Mouse (Mus musculus): ENCODE measurements around the gene Csk.

Gene Csk

GRCm38 (mm10) chr9:57629118-57629874, 24.1 kb downstream of the Csk start:
- no peak for TF ChIP-seq GATA4 (IDR thresholded peaks at IDR 0.05; ENCODE audit: insufficient replicate concordance, low read length)

GRCm38 (mm10) chr9:57628717-57629116, 24.7 kb downstream of the Csk start:
- no peak for TF ChIP-seq GATA4 (IDR thresholded peaks at IDR 0.05; ENCODE audit: insufficient replicate concordance, low read length)

- TF ChIP-seq GATA4 (IDR thresholded peaks at IDR 0.05; ENCODE audit: insufficient replicate concordance, low read length): no peak
Observed at GRCm38 (mm10) chr9:57627892-57628291, 25.5 kb downstream of the Csk start.

GRCm38 (mm10) chr9:57627191-57627590, 26.2 kb downstream of the Csk start:
- no peak for TF ChIP-seq GATA4 (IDR thresholded peaks at IDR 0.05; ENCODE audit: insufficient replicate concordance, low read length)

- no peak for TF ChIP-seq GATA4 (IDR thresholded peaks at IDR 0.05; ENCODE audit: insufficient replicate concordance, low read length)
Observed at GRCm38 (mm10) chr9:57625674-57626500, 27.5 kb downstream of the Csk start.

GRCm38 (mm10) chr9:57624295-57624694, 29.1 kb downstream of the Csk start:
- TF ChIP-seq GATA4 (IDR thresholded peaks at IDR 0.05; ENCODE audit: insufficient replicate concordance, low read length): no peak

- TF ChIP-seq GATA4 (IDR thresholded peaks at IDR 0.05; ENCODE audit: insufficient replicate concordance, low read length): no peak
Observed at GRCm38 (mm10) chr9:57620674-57621073, 32.8 kb downstream of the Csk start, which contains the start of gene Lman1l. Gene Lman1l (minus strand): TSS chr9:57620774.

GRCm38 (mm10) chr9:57618854-57619253, 34.6 kb downstream of the Csk start:
- no peak for TF ChIP-seq GATA4 (IDR thresholded peaks at IDR 0.05; ENCODE audit: insufficient replicate concordance, low read length)

GRCm38 (mm10) chr9:57617556-57618169, 35.8 kb downstream of the Csk start:
- no peak for TF ChIP-seq GATA4 (IDR thresholded peaks at IDR 0.05; ENCODE audit: insufficient replicate concordance, low read length)

- TF ChIP-seq GATA4 (IDR thresholded peaks at IDR 0.05; ENCODE audit: insufficient replicate concordance, low read length): no peak
Observed at GRCm38 (mm10) chr9:57614786-57615185, 38.6 kb downstream of the Csk start.

- no peak for TF ChIP-seq GATA4 (IDR thresholded peaks at IDR 0.05; ENCODE audit: insufficient replicate concordance, low read length)
Observed at GRCm38 (mm10) chr9:57613975-57614374, 39.5 kb downstream of the Csk start.

- no peak for TF ChIP-seq GATA4 (IDR thresholded peaks at IDR 0.05; ENCODE audit: insufficient replicate concordance, low read length)
Observed at GRCm38 (mm10) chr9:57612587-57612986, 40.8 kb downstream of the Csk start.

GRCm38 (mm10) chr9:57610359-57610826, 43.0 kb downstream of the Csk start:
- TF ChIP-seq GATA4 (IDR thresholded peaks at IDR 0.05; ENCODE audit: insufficient replicate concordance, low read length): no peak

GRCm38 (mm10) chr9:57609803-57610202, 43.6 kb downstream of the Csk start:
- TF ChIP-seq GATA4 (IDR thresholded peaks at IDR 0.05; ENCODE audit: insufficient replicate concordance, low read length): no peak

- TF ChIP-seq GATA4 (IDR thresholded peaks at IDR 0.05; ENCODE audit: insufficient replicate concordance, low read length): no peak
Observed at GRCm38 (mm10) chr9:57606139-57606851, 47.1 kb downstream of the Csk start, which contains the start of gene Cplx3. Gene Cplx3 (minus strand): TSS chr9:57606281.

Data from liver, adult (tissue).